Mouse (Mus musculus) kidney, embryonic 15.5 days (tissue): ENCODE data around the gene Nell1. TPM values are rescaled to one million over a fixed set of nuclear protein-coding genes. Genes with fewer than 3 reads are reported as not detected.

Experiments
- ATAC-seq: fragments of 200-750 bp; cut with Nextera tagmentation; replicated peaks from 2 replicates; pipeline ENCODE4 v1.8.0; 2017; ENCODE audit warnings: moderate TSS enrichment; ENCODE audit not compliant: low FRiP score
- H3K27ac ChIP-seq: fragments of 300-500 bp; sonication (generic); 2 replicates; pipeline ENCODE4 v1.5.1; 2015; ENCODE audit warnings: mild to moderate bottlenecking, inconsistent platforms
- H3K27me3 ChIP-seq: fragments of 300-500 bp; sonication (generic); 2 replicates; pipeline ENCODE4 v1.6.1; 2015; ENCODE audit warnings: inconsistent platforms
- H3K36me3 ChIP-seq: fragments of 300-500 bp; sonication (generic); 2 replicates; pipeline ENCODE4 v1.6.1; 2015; ENCODE audit warnings: inconsistent platforms
- H3K4me1 ChIP-seq: fragments of 300-500 bp; sonication (generic); 2 replicates; pipeline ENCODE4 v1.6.1; 2015; ENCODE audit warnings: inconsistent platforms
- H3K4me2 ChIP-seq: fragments of 300-500 bp; sonication (generic); 2 replicates; pipeline ENCODE4 v1.6.1; 2015; ENCODE audit warnings: moderate library complexity, mild to moderate bottlenecking, inconsistent platforms
- H3K4me3 ChIP-seq: fragments of 300-500 bp; sonication (generic); replicated peaks from 2 replicates; pipeline ENCODE4 v1.5.1; 2015; ENCODE audit warnings: mild to moderate bottlenecking, inconsistent platforms
- H3K9ac ChIP-seq: fragments of 300-500 bp; sonication (generic); 2 replicates; pipeline ENCODE4 v1.6.1; 2015; ENCODE audit warnings: mild to moderate bottlenecking, inconsistent platforms
- H3K9me3 ChIP-seq: fragments of 300-500 bp; sonication (generic); replicated peaks from 2 replicates; pipeline ENCODE4 v1.6.1; 2016; ENCODE audit warnings: inconsistent platforms
- WGBS: fragments of 180-500 bp; shearing (Covaris S2); methylation state at CpG from one replicate; pipeline ENCODE4 v1.1.7; 2015; ENCODE audit warnings: mixed read lengths; 5-methylcytosine and 5-hydroxymethylcytosine counted together
- polyA plus RNA-seq: library from polyadenylated mRNA; unstranded; fragments of >200 nt; fragmentation: Nextera tagmentation; extraction: Ambion mirVana; gene quantifications from 2 replicates; pipeline ENCODE4 v1.2.1, GENCODE M21; 2015

Nell1 gene
- polyA plus RNA-seq, 1 experiment from 2014 or later: 11.5 TPM

DNA sequence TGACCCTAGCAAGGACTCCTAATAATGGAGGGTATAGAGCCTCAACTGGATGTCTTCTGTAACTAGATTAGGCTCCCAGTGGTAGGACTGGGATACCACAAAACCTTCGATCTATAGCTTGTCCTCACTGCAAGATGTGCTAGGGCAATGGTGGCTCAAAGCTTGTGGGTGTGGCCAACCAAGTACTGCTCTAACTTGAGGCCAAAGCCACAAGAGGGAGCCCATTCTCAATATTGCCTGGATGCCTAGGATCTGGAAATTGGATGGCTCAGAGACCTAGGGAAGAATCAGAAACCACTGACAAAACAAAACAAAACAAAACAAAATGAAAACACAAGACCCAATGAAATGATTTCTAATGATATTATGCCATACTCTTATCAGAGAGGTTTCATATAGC, 809.0 kb downstream of the Nell1 start:
- 76% methylated on average over 1 of the region's 1 CpGs for WGBS

DNA sequence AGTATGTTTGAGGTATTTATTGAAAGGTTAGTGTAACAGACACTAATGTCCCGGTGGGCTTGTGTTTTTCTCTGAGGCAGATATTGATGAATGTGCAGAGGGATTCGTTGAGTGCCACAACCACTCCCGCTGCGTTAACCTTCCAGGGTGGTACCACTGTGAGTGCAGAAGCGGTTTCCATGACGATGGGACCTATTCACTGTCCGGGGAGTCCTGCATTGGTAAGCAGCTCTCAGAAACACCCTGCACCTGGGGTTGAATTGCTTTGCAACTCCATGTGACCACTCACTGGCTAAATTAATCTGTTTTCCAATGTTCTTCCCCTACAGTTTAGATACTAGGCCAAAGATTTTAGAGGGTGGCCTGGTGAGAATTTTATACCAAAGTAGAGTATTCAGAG, 851.5 kb downstream of the Nell1 start:
- Histone ChIP-seq H3K27me3 (no peaks in the 10 kb centered on the region), H3K4me1 (no peaks in the 10 kb centered on the region), H3K36me3 (no peaks in the 10 kb centered on the region), H3K4me3 (no peak overlapping the region), H3K4me2 (no peak overlapping the region), H3K27ac (no peak overlapping the region), H3K9me3 (no peaks in the 10 kb centered on the region), H3K9ac (no peak overlapping the region)
- WGBS: 29% methylated on average over 7 of the region's 7 CpGs
- no peak for ATAC-seq

More for the DNA sequence above, 809.0 kb downstream of the Nell1 start:
- Histone ChIP-seq H3K9ac (no peak overlapping the region), H3K9me3 (no peaks in the 10 kb centered on the region), H3K27me3 (no peaks in the 10 kb centered on the region), H3K4me1 (no peaks in the 10 kb centered on the region), H3K36me3 (no peaks in the 10 kb centered on the region), H3K27ac (no peak overlapping the region), H3K4me2 (no peak overlapping the region), H3K4me3 (no peak overlapping the region)
- ATAC-seq: 0 out of 2 replicates have a peak, but pooled peaks have one; percentile 66

DNA sequence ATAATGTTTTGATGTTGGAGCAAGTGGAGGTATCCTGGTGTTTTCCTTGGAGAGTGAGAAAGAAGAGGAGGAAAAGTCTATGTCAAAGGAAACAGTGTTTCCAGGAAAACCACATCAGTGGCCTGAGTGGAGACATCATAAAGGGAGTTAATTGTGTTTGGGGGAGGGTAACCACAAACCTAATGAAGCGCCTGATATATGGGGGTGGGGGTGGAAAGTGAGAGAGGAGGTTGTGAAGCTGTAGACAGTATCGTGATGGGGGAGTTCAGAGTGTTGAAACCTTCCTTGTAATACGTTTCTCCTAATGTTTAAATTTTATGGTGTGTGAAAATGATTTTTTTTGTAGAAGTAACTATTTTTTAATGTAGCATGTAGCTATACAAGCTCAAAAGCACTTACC, 858.1 kb downstream of the Nell1 start:
- no peak overlapping the region for H3K9ac ChIP-seq
- H3K4me2 ChIP-seq: no peak overlapping the region
- 19% methylated on average over 3 of the region's 3 CpGs for WGBS
- no peak overlapping the region for H3K4me3 ChIP-seq
- no peak overlapping the region for H3K27ac ChIP-seq
- H3K27me3 ChIP-seq: no peaks in the 10 kb centered on the region
- H3K9me3 ChIP-seq: 0 out of 2 replicates have a peak, but pooled peaks cover 5% of the 10 kb centered on the region
- H3K36me3 ChIP-seq: no peaks in the 10 kb centered on the region
- peak; percentile 74 for ATAC-seq
- no peaks in the 10 kb centered on the region for H3K4me1 ChIP-seq

DNA sequence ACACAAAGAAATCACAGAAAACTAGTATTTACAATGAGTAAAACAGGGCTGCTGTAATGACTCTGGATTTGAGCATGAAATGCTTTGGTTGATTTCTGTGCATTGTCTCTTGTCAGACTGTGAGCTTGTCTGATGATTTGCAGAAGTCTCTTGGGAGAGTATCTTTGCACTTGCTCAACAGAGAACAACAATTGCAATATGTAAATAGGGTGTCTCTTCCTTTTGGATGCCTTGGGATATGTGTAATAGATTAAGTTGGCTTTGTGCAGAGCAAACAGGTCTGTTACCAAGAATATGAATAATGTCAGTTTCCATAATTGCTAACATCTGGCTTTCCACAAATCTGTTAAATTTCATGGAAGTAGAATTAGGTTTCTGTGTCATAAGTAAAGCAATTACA, 868.0 kb downstream of the Nell1 start:
- H3K9ac ChIP-seq: no peak overlapping the region
- no peaks in the 10 kb centered on the region for H3K36me3 ChIP-seq
- H3K27ac ChIP-seq: no peak overlapping the region
- ATAC-seq: no peak
- H3K27me3 ChIP-seq: no peaks in the 10 kb centered on the region
- no peaks in the 10 kb centered on the region for H3K4me1 ChIP-seq
- no peaks in the 10 kb centered on the region for H3K9me3 ChIP-seq
- H3K4me2 ChIP-seq: no peak overlapping the region
- no peak overlapping the region for H3K4me3 ChIP-seq

DNA sequence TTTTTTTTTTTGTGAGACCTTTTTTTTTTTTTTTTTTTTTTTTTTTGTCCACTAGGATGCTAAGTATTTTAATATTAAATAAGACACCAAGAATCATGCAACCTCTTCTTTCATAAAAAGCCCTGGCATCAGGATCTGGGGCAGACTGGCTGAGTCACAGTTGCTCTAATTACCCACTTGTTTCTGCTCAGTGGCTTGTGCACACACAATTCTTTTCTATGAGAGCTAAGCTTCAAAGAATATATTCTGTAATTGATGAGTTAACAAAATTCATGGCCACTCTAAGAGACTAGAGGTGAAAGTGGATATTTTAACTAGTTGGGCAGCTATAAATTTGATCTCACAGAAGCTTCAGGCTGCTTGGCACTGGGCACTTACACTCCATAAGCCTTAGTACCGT, 873.3 kb downstream of the Nell1 start:
- ATAC-seq: no peak
- Histone ChIP-seq H3K27ac (no peak overlapping the region), H3K9ac (no peak overlapping the region), H3K9me3 (no peaks in the 10 kb centered on the region), H3K4me3 (no peak overlapping the region), H3K27me3 (no peaks in the 10 kb centered on the region), H3K4me1 (no peaks in the 10 kb centered on the region), H3K36me3 (no peaks in the 10 kb centered on the region), H3K4me2 (no peak overlapping the region)
- 53% methylated on average over 1 of the region's 1 CpGs for WGBS

DNA sequence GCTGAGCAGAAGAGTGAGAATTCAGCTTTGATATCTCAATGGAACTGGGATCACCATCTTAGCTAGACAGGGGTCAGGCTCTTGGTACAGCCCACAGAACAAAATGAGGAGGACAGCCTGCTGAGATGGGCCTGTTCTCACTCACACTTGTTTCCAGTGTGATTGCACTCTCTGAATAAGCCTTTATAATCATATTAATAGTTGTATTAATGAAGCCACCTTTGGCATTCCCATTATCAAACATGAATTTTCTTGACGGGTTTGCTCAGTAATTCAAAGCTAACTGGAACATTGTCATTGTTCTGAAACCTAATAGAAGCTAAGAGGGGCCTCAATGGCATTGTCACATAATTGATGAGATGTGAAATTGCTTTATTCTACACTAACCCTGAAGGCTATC, 875.6 kb downstream of the Nell1 start:
- no peak overlapping the region for H3K4me3 ChIP-seq
- H3K27ac ChIP-seq: no peak overlapping the region
- no peaks in the 10 kb centered on the region for H3K27me3 ChIP-seq
- 79% methylated on average over 1 of the region's 1 CpGs for WGBS
- no peak for ATAC-seq
- no peak overlapping the region for H3K9ac ChIP-seq
- no peak overlapping the region for H3K4me2 ChIP-seq
- no peaks in the 10 kb centered on the region for H3K9me3 ChIP-seq
- no peaks in the 10 kb centered on the region for H3K4me1 ChIP-seq
- no peaks in the 10 kb centered on the region for H3K36me3 ChIP-seq

DNA sequence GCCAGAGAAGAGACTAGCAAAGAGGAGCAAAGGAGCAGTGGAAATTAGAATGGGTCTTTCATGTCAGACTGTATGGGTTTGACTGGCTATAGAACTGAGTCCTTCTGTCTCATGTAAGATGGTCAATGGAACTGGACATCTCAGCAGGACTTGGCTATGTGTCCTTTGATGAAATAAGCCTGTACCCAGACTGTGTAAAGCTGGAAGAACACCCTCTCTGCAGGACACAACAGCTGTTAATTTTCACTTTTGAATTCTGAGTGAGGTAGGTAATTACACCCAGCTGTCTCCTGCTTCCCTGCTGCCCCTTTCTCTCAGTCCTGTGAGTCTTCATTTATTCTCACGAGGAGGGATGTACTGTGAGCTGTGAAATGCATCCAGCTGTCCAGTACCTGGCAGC, 895.5 kb downstream of the Nell1 start:
- no peaks in the 10 kb centered on the region for H3K4me1 ChIP-seq
- H3K27me3 ChIP-seq: no peaks in the 10 kb centered on the region
- no peak overlapping the region for H3K4me2 ChIP-seq
- no peak overlapping the region for H3K4me3 ChIP-seq
- no peak for ATAC-seq
- H3K36me3 ChIP-seq: no peaks in the 10 kb centered on the region
- no peak overlapping the region for H3K9ac ChIP-seq
- WGBS: 6% methylated on average over 1 of the region's 1 CpGs
- no peaks in the 10 kb centered on the region for H3K9me3 ChIP-seq
- no peak overlapping the region for H3K27ac ChIP-seq

DNA sequence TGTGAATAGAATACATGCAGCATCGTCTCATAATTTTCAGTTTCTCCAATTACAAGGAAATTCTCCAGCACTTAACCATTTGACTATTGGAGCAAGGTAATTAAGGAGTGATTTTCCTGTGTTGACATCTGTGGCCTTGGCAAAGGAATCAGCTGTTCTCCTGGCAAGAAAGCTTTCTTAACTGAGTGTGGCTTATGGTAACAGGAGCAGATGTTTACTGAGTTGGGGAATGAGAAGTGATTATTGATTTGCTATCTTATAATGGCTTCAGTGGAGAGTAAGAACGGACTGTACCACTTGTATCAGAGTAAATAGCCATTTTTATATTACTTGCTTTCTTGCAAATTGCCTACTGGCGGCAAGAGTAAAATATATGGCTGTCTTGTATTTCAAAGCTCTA, 913.0 kb downstream of the Nell1 start:
- H3K4me1 ChIP-seq: no peaks in the 10 kb centered on the region
- no peak overlapping the region for H3K9ac ChIP-seq
- H3K4me3 ChIP-seq: no peak overlapping the region
- WGBS: 59% methylated on average over 3 of the region's 3 CpGs
- H3K4me2 ChIP-seq: no peak overlapping the region
- H3K9me3 ChIP-seq: no peaks in the 10 kb centered on the region
- H3K27me3 ChIP-seq: no peaks in the 10 kb centered on the region
- no peaks in the 10 kb centered on the region for H3K36me3 ChIP-seq
- no peak for ATAC-seq
- no peak overlapping the region for H3K27ac ChIP-seq

DNA sequence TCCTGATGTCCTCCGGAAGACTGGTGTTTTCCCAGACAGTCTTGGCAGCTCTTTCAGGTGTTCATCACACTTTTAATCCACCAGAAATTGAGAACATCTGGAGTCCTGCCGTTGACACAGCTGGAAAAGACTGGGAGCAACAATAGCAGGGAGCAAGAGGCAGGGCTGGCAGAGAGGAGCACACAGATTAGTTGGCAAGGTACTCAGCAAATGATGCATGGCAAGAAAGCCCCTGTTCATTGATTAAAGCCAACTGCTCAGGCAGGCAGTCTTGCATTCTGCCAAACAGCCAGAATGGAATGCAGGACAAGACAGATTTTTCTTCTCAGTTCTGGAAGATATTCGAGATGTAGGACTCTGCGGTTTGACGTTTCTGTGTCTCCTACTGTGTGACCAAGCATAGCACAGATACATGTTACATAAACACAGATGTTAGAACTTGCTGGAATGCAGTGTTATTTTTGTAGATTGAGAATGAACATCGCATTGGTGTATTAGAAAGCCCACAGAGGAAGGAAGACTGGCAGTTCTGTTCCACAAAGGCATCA, 925.0 kb downstream of the Nell1 start:
- no peak overlapping the region for H3K27ac ChIP-seq
- H3K4me1 ChIP-seq: no peaks in the 10 kb centered on the region
- no peaks in the 10 kb centered on the region for H3K9me3 ChIP-seq
- WGBS: 35% methylated on average over 6 of the region's 6 CpGs
- no peak overlapping the region for H3K4me2 ChIP-seq
- H3K27me3 ChIP-seq: no peaks in the 10 kb centered on the region
- H3K9ac ChIP-seq: no peak overlapping the region
- H3K4me3 ChIP-seq: no peak overlapping the region
- H3K36me3 ChIP-seq: no peaks in the 10 kb centered on the region
- 0 out of 2 replicates have a peak, but pooled peaks have one; percentile 33 for ATAC-seq

Other genes with a start within 250 kb of the Nell1 start
- 8.3 and 8.6 TPM in 2 replicates for gene Htatip2, start 215.7 kb upstream of the Nell1 start, polyA plus RNA-seq
- gene Prmt3, start 196.5 kb upstream of the Nell1 start, polyA plus RNA-seq: 62.5 and 65.8 TPM in 2 replicates
- gene Slc6a5, start 64.7 kb upstream of the Nell1 start, polyA plus RNA-seq: 0.04 and 0.06 TPM in 2 replicates